Mouse (Mus musculus): ENCODE results near the gene Pum1. TPM values are rescaled to one million over a fixed set of nuclear protein-coding genes. Genes with fewer than 3 reads are reported as not detected.
"Not testable (repeated sequence)": the region's sequence is repeated elsewhere in the genome, so short reads cannot be mapped to it uniquely, and the experiment has no call there.

Pum1 gene
- total RNA-seq (2021), result 100 to 1,000 TPM; 109 to 115 TPM
- long read RNA-seq, experiment 1, full-length matches to known transcripts, result 7 of 34 reads
- long read RNA-seq, experiment 1, partial matches to known transcripts, result 7 of 34 reads
- long read RNA-seq, experiment 1, other reads (novel, unspliced or antisense), result 20 of 34 reads
- long read RNA-seq, experiment 2, full-length matches to known transcripts, result 11 of 48 reads
- long read RNA-seq, experiment 2, partial matches to known transcripts, result 5 of 48 reads
- long read RNA-seq, experiment 2, other reads (novel, unspliced or antisense), result 32 of 48 reads

DNA sequence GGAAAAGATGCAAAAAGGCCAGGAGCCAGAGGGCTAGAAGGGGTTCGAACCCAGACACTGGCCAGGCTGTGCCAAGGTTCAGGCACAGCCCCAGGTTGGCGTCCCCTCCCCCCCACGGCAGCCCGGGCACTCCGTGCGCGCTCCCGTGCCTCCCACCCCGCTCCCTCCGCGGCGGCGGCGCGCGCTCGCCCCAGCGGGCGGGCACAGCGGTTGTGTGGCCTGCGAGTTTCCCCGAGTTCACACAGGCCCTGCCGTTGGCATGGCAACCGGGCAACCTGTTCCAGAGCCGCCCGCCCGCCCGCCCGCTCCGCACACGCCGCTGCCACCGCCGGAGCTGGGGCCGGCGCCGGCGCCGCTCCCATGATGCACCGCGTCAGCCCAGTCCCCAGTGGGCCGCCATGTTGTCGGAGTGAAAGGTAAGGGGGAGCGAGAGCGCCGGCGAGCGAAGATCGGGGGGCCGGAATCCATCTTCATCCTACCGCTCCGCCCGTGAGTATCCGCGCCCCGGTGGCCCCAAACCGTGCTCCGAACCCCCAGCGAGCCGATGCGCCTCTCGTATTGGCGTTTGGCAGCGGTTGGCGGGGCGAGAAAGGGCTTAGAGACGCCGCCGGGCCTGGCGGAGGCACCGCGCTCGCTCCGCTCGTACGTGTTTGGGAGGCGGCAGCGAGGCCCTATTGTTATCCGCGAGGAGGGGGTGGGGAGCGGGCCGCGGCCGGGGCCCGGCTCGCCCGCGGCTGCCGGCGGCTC is at the start of gene Pum1:
Gene Pum1 (plus strand): TSS at position 343 of the 747 bp plus-strand sequence.
- DNase-seq (ENCODE audit: low spot score in 2 of 2), result peak; percentile 85

DNA sequence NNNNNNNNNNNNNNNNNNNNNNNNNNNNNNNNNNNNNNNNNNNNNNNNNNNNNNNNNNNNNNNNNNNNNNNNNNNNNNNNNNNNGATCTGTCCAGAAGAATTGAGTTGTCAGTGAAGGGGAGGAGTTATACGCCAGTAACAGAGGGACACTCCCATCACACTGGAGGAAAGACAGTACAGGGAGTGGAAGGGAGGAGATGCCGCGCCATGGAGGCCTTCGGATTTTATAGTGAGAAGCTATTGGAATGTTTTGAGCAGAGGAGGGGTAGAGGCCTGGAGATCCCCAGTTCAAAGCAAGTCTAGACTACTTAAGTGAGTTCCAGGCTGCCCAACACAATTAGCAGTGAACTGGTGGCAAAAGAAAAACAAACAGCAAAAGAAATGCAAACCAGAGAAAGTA is 33.7 kb upstream of the Pum1 start:
- peak in 1 of 2 experiments; percentile 7 for DNase-seq (ENCODE audit: low spot score in 2 of 2)

DNA sequence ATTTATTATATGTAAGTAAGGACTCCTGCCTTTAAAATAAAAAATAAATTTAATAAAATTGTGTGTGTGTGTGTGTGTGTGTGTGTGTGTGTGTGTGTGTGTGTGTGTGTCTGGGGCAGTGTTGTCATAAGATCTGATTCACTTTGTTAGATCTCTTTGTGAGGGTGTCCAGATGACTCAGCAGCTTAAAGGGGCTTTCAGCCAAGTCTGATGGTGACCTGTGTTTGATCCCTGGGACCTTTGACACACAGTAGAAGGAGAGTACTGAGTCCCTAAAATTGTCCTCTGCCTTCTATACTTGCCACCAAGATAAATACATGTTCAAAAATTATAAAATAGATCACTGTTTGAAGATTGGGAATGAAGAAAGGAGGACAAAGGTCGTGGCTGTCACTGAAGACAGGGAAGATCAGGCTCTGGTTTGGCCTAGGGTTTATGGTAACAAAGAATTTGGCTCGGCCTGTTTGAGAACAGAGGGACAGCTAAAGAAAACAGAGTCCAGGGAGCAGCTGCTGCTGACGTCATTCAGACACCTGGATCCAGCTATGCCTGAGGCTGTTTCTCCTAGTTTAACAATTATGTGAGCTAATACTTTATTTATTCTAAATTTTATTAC is 32.8 kb upstream of the Pum1 start:
- no peak for DNase-seq (ENCODE audit: low spot score in 2 of 2)

DNA sequence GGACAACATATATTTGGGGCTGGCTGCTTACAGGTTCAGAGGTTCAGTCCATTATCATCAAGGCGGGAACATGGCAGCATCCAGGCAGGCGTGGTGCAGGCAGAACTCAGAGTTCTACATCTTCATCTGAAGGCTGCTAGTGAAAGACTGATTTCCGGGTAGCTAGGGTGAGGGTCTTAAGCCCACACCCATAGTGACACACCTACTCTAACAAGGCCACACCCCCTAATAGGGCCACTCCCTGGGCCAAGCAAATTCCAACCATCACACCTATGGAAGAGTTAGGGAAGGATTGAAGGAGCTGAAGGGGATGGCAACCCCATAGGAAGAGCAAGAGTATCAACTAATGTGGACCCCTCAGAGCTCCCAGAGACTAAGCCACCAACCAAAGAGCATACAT is 28.0 kb upstream of the Pum1 start:
- DNase-seq (ENCODE audit: low spot score in 2 of 2), result not testable (repeated sequence)

DNA sequence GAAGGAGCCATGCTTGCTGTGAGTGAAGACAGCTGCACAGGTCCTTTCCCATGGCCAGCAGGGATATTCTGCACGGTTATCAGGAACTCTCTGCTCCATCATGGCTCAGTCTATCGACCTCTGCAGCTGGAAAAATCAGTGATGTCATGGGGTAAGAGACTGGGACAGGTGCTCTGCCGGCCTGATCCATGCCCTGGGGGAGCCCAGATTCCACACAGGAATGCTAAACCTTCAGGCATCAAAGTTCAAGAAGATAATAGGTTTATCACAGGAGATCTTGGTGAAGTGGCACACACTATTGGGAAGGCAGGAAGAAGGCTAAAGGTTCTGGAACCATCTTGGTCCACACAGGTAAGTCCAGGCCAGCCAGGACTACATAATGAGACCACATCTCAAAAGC is 26.4 kb upstream of the Pum1 start:
- DNase-seq (ENCODE audit: low spot score in 2 of 2), result no peak

DNA sequence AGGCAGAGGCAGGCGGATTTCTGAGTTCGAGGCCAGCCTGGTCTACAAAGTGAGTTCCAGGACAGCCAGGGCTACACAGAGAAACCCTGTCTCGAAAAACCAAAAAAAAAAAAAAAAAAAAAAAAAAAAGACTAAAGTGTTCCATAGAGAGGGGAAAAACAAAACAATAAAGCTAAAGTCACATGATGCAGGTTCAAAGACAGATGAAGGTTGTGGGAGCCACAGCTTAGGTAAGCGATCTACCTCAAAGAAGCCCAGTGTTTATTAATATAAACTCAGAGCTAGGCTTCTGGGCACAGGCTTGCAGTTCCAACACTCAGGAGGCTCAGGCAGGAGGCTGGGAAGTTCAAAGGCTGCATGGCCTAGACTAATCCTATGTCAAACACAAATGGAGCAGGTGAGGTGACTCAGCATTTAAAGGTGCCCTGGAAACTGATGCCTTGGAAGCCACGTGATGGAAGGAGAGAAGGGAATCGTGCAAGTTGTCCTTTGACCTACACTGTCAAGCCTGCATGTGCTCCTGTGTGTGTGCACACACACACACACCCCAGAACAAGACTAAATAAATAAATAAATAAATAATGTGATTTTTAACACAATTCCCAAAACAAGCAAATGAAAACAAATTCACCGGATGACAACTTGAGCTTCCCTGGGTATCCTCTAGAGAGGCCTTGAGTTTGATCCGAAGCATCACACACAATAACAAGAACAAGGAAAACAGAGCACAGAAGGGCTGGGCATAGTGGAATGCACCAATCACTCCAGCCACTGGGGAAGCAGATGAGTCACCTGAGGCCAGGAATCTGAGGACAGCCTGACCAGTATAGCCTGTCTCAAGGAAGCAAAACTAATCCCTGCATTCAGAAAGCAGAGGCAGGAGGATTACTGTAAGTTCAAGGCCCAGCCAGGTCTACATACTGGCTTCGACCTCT is 25.4 kb upstream of the Pum1 start:
- no peak for DNase-seq (ENCODE audit: low spot score in 2 of 2)

DNA sequence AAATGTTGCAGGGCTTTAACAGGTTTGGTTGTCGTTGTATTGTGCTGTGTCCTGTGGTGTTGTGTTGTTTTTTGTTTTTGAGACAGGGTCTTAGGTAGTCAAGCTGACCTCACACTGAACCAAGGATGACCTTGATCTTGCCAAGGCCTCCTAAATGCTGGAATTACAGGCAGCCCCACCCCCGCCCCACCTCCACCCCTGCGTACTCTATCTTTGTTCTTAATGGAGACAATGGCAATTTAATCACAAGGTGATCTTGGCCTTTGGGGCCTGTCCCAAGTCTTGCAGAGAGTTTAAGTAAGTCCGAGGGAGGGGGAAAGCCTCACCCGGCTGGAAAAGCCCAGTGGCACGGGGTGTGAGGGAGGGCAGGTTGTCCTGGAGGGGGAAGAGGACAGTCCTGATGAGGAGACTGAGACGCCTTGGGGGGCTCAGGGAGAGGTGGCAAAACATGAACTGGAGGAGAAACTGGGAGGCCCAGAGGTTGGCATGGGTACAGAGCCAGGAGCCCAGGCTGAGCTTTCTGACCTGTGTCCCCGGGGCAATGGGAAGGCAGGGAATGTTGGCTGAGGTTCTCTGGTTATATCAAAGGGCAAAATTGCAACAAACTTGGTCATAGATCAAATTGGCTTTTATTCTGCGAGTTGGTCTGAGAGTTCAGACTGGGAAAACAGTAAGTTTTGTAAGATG is 22.9 kb upstream of the Pum1 start:
- no peak for DNase-seq (ENCODE audit: low spot score in 2 of 2)

DNA sequence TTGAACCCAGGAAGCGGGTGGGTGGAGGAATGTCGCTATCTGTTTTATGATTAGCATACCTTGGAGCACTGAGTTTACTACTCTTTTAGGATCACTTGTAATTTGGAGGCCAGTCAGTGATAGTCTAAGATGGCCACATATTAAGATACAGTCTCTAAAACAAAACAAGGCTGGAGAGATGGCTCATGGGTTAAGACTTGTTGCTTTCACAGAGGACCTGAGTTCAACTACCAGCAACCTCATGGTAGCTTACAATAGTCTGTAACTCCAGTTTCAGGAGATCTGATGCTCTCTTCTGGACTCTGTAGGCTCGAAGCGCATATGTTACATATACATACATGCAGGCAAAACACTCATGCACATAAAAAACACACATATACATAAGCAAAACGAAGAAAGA is 20.7 kb upstream of the Pum1 start:
- DNase-seq (ENCODE audit: low spot score in 2 of 2), result no peak

DNA sequence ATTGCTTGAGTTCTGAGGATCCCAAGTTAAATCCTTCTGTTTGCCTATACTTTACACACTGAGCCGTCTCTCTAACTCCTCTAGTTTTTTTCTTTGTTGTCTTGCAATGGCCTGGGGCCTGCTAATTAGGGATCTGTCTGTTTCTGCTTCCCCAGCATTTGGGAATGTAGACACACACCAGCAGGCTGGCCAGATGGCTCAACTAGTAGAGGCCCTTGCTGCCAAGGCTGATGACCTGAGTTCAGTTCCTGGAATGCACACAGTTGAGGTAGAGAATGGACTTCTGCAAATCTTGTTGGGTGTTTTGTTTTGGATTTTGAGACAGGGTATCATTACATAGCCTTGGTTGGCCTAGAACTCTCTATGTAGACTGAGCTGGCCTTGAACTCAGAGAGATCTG is 17.7 kb upstream of the Pum1 start:
- DNase-seq (ENCODE audit: low spot score in 2 of 2), result no peak

DNA sequence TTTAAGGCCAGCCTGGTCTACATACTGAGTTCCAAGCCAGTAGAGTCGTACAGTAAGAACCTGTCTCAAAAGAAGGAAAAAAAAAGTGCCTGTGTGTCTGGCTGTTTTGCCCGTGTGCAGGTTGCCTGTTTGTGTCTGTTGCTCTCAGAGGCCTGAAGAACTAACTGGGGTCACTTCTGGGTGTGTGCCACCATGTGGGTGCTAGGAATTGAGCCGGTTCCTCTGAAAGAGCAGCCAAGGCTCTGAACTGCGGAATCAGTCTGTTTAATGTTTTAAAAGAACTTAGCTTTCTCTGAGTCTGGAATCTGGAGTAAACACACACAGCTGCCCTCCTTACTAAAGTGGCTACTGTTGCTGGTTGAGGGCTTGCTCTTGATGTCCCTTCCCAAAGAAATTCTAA is 11.8 kb upstream of the Pum1 start:
- no peak for DNase-seq (ENCODE audit: low spot score in 2 of 2)

DNA sequence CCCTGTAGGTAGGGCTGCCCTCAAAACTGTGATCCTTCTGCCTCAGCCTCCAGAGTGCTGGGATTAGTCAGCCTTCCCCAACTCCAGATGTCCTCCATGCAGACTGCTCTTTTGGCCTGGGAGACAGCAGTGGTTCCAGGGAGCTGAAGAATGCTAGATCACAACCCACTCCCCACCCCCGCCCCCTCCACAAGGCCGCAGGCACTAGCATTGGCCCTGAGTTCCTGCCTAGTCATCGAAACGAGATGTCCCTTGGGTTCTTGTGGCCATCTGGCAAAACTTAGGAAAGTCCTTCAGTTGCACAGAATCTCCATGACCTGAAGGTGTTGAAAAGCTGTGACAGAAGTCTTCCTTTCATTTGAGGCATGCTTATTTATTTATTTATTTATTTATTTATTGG is 10.6 kb upstream of the Pum1 start:
- no peak for DNase-seq (ENCODE audit: low spot score in 2 of 2)

DNA sequence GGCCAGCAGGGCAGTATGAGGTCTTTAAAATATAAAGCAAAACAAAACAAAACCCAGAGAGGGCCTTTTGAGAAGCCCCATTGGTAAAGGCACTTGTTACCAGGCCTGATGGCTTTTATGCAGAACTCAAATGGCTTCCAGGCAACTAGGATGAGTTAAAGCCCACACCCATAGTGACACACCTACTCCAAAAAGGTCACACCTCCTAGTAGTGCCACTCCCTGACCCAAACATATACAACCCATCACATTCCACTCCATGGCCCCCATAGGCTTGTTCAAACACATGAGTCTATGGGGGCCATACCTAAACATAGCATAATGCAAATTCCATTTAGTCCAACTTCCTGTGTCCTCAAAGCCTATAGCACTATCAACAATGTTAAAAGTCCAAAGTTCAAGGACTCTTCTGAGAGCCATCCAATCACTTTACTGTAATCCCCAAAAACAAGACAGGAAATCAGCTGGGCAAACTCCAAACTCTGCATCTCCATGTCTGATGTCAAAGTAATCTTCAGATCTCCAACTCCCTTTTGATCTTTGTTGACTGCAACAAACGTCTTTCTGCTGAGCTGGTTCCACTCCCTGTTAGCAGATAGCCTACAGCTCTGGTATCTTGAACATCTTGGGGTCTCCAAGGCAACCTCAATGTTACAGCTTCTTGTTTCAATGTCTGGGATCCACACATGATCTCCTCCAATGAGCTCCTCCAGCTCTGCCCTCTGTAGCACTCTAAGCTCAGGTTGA is 5.1 kb upstream of the Pum1 start:
- no peak for DNase-seq (ENCODE audit: low spot score in 2 of 2)

DNA sequence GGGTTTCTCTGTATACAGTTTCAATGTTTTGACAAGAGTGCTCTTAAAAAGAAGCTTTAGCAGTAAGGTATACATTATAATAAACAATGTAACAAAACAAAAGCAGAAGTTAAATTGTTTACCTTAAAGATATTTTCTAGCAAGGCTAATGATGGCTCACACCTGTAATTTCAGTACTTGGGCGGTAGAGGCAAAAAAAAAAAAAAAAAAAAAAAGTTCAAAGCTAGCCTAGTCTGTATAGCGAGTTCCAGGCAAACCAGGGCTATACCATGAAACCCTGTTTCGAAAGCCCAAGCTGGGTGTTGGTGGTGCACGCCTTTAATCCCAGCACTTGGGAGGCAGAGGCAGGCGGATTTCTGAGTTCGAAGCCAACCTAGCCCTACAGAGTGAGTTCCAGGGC is 3.7 kb upstream of the Pum1 start:
- no peak for DNase-seq (ENCODE audit: low spot score in 2 of 2)

DNA sequence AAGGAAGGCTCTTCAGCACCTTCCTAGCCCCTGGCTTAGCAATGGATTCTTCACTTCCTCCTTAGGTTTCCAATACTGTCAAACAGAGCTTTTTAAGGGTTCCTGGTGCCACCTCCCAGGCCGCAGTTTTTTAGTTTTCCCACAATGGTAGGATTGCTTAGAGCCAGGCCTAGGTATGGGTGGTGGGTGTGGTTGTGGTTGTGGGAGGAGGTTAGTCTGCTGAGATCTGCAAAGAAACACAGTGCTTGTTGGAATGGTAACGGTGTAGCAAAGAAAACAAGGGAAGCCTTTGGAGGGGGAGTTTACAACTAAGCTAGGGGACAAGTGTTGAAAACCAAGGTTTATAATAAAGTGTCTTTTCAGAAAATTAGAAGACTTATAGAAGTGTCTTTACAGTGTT is 3.0 kb upstream of the Pum1 start:
- no peak for DNase-seq (ENCODE audit: low spot score in 2 of 2)

DNA sequence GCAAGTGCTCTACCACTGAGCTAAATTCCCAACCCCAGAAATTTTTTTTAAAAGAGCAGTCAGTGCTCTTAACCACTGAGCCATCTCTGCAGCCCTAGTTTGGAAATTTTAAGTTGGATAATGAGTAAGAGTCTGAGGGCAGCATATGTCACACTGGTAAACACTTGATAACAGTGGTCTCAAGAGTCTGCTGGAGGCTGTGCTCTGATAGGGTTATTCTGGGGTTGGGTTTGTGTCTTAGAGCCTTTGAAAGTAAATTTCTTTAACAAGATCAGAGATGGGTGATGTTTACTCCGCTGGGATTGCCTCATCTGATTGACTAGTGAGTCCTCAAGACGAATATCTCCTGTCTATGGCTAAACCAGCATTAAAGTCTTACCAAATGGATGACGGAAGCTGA is 2.0 kb upstream of the Pum1 start:
- DNase-seq (ENCODE audit: low spot score in 2 of 2), result no peak

DNA sequence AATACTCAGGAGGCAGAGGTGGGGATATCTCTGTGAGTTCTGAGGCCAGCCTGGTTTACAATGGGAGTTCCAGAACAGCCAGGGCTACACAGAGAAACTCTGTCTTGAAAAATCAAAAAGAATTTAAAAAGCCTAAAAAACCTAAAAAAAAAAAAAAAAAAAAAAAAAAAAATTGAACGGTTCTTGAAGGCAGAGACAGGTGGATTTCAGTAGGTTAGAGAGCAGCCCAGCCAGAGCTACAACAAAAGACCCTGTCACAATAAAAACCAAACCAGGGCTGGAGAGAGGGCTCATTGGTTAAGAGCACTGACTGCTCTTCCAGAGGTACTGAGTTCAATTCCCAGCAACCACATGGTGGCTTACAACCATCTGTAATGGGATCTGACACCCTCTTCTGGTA is 816 bp upstream of the Pum1 start:
- DNase-seq (ENCODE audit: low spot score in 2 of 2), result not testable (repeated sequence)

DNA sequence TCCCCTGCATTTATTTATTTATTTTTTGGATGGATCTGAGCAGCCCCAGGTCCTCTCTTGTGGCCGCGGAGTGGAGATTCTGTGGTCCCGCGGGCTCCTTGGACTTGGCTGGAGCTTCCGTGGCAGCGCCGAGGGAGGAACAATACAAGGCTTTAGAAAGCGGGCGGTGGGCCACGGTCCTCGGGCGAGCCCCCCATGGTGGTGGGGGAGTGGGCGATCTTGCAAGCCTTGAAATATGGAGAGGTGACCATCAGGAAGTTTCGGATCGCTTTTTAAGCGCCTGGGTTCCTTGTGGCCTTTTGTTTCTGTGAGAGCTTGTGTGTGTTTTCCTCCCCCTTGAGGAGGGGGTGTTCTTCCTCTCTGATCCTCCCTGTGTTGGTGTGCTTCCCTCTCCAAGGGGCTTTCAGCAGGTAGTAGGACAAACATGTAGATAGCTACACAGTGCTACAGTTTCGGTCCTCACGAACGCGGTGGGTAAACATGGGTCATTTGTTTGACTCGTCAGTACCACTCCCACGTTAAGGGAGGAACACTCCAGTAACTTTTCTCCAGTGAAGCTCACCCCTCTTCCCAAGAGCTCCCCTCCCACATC is 785 bp downstream of the Pum1 start:
- DNase-seq (ENCODE audit: low spot score in 2 of 2), result peak in 1 of 2 experiments; percentile 49

DNA sequence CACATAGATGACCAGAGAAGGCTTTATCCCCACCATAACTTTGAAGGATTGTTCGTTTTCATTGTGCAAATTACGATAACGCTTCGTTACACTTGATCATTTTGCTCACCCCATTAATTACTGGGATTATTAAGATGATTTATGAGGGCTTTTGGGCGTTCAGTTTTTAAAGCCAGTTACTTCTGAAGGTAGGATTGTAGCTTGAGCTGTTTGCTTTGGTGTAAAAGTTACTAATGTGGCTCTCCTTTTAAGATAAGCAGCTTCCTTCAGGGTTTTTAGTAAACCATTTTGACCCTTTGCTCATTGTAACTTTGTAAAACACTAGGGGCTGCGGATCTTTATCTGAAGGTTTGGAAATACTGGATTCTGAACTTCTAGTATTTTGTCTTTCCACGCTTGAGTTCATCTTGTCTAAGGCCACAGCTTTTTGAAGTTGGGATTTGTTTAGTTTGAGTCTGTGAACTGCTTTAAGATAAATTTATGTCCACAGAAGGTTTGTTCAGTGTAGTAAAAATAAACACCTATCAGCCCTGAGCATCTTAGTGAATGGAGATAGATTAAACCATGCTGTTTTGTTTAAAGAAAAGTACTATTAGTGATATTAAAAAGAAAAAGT is 1.4 kb downstream of the Pum1 start:
- DNase-seq (ENCODE audit: low spot score in 2 of 2), result no peak

DNA sequence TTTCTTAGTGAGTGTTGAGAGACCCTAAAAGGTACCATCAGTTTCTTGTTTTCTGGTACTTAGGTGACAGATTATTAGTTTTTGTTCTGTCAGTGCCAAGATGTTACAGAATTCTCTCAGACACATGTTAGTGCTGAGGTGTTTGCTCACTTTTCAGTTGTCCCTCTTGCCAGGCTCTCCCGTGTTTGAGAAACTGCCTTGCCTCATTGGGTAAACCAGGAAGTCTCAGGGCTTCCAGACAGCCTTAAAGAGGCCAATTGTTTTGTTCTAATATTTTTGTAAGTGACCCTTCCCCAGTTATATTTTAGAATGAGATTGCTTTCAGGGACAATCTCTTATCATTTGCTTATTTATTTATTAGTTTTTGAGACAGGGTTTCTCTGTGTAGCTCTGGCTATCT is 2.1 kb downstream of the Pum1 start:
- DNase-seq (ENCODE audit: low spot score in 2 of 2), result no peak
